Mouse (Mus musculus): ENCODE measurements around the gene Aurkc.

- no peak for TF ChIP-seq POLR2A (IDR thresholded peaks at IDR 0.05; ENCODE audit: insufficient read depth, low read length)
- peak; percentile 49 for TF ChIP-seq CTCF (IDR thresholded peaks at IDR 0.05; ENCODE audit: low read depth, low read length)
- no peak for TF ChIP-seq EP300 (IDR thresholded peaks at IDR 0.05; ENCODE audit: insufficient read depth, low read depth, low read length)
Measured at GRCm38 (mm10) chr7:6958574-6958973, 36.5 kb upstream of the Aurkc start.

Data from ES-Bruce4 (cell line).